Mouse (Mus musculus) naive thymus-derived CD4-positive, alpha-beta T cell, adult 5 months (primary cell): ENCODE measurements around the gene Epb42. TPM values are rescaled to one million over a fixed set of nuclear protein-coding genes. Genes with fewer than 3 reads are reported as not detected.

ENCODE experiments used
- polyA plus RNA-seq: library from polyadenylated mRNA; unstranded; fragments of 100-300 nt; shearing (Covaris generic); gene quantifications from one replicate; pipeline ENCODE4 v1.2.1, GENCODE M21; 2017

Gene Epb42
- polyA plus RNA-seq = not detected

DNA sequence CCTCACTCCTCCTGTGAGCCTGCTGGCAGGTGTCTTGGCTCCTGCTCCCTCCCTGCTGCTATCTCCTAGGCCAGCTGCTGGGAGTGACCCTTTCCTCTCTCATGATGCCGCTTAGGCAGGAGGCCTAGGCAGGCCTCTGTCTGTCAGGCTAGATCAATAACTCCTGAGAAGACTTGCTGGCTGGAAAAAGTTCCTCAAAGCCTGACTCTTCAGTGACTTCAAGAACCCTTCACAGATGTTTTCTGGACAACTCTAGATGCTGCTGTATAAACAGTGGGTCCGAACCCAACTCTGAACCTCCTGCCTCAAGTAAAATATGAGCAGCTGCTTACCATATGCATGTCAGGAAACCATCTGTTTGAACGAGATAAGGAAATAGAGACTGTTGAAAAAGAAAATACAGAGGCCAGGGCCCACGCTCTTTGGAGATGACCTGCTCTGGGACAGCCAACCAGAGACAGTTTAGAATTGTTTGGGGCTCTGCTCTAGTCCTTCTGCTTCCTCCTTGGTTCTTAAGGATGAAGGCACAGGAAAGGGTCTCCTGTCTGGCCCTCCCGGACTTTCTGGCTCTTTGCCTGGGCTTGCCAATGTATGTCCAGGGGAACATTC, at the start of gene Epb42:
TSS of gene Epb42 (minus strand) at position 340 of the 609 bp plus-strand sequence.

GRCm38 (mm10) chr2:121085480-121086185, 48.8 kb upstream of the Epb42 start, which contains the start of gene Tgm5:
TSS of gene Tgm5 (minus strand) at chr2:121085841.

DNA sequence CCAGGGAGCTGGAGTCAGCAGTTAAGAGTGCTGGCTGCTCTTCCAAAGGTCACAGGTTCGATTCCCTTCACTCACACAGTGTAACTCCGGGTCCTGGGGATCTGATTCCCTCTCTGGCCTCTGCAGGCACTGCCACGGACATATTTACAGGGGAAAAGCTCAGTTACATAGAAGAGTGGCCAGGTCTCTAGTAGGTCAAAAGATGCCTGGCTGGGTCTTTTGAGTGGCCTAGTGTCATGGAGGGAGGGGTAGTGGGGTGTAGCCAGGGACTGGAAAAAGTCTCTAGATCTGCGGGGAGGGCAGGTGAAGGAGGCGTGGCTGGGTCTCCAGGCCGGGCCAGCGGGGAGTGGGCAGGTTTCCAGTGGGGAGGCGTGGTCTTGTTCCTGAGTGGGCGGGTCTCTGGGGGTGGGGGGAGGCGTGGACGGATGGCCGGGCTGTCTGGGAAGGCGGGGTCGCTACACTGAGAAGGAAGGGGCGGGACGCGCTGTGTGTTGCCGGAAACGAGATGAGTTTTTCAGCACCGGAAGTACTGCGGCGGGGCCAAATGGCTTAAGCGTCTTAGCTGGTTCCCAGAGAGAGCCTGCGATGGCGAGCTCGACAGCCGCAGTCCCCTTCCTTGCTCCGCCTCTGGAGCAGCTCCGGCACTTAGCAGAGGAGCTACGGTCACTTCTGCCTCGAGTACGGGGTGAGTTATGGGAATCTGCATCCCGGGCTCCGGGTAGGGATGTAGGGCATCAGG, 28.8 kb downstream of the Epb42 start, which contains the start of gene Ccndbp1:
TSS of gene Ccndbp1 (plus strand) at position 479 of the 739 bp plus-strand sequence.

GRCm38 (mm10) chr2:120976990-120977925, 59.6 kb downstream of the Epb42 start, which contains the start of gene Tmem62:
TSS of gene Tmem62 (plus strand) at chr2:120977017.

GRCm38 (mm10) chr2:120970559-120971080, 66.3 kb downstream of the Epb42 start, which contains the start of gene Ubr1:
TSS of gene Ubr1 (minus strand) at chr2:120970715.

Other genes starting within 250 kb of the Epb42 start
- 26.5 TPM for gene Cdan1, start 186.9 kb downstream of the Epb42 start, polyA plus RNA-seq
- 3.4 TPM for gene Ttbk2, start 186.5 kb downstream of the Epb42 start, polyA plus RNA-seq
- 63.5 TPM for gene Ubr1, start 66.4 kb downstream of the Epb42 start, polyA plus RNA-seq
- gene Tmem62, start 60.1 kb downstream of the Epb42 start, polyA plus RNA-seq = 20.7 TPM
- gene Ccndbp1, start 28.7 kb downstream of the Epb42 start, polyA plus RNA-seq = 115 TPM
- gene Tgm5, start 48.8 kb upstream of the Epb42 start, polyA plus RNA-seq = not detected
- gene Tgm7, start 72.7 kb upstream of the Epb42 start, polyA plus RNA-seq = not detected
- 13.9 TPM for gene Adal, start 103.4 kb upstream of the Epb42 start, polyA plus RNA-seq
- 22.0 TPM for gene Lcmt2, start 103.6 kb upstream of the Epb42 start, polyA plus RNA-seq
- 65.0 TPM for gene Tubgcp4, start 133.6 kb upstream of the Epb42 start, polyA plus RNA-seq
- gene Zscan29, start 134.1 kb upstream of the Epb42 start, polyA plus RNA-seq = 25.3 TPM
- gene Trp53bp1, start 234.3 kb upstream of the Epb42 start, polyA plus RNA-seq = 53.6 TPM